Mouse (Mus musculus) B cell, adult 2 months (primary cell): ENCODE measurements around the gene Bphl.
A peak's percentile ranks its signal among the peaks of the same experiment; 100 is the strongest.
"Not testable (repeated sequence)": the region's sequence is repeated elsewhere in the genome, so short reads cannot be mapped to it uniquely, and the experiment has no call there.

Experiments used
- DNase-seq, 2 experiments: peaks; one replicate each; pipeline ENCODE4 v3.0.0; 2022

Gene Bphl

DNA sequence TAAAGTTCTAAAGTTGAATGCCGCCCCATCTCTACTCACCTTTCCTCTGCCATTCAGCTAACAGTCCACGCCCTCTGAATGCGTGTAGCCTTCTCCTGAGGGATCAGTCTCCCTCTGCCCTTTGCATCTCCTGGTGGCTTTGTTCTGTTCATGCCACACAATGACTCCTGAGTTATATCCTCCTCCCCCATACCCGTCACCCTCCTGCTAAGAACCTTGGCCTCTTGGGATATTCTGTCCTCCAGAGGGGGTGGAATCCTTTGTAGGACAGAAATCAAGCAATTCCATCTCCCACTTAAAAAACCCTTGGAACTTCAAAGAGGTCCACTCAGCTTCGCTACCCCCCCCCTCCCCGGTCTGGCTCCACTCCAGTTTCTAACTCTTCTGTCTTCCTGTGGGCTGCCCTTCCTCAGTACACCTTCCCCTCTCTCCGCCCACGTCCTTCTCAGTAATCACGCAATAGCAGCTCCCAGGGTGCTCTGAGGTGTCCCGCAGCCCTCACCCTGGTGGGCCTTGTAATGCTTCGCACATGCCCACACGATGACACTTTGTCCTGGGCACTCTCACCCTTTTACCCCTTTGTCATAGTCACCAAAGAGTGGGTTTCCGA is 16.4 kb downstream of the Bphl start:
- no peak for DNase-seq

GRCm38 (mm10) chr13:34054391-34054790 is 17.0 kb downstream of the Bphl start:
- no peak for DNase-seq

GRCm38 (mm10) chr13:34054983-34055382 is 17.6 kb downstream of the Bphl start:
- DNase-seq = no peak

- DNase-seq = no peak
Measured at GRCm38 (mm10) chr13:34057252-34057651, 19.9 kb downstream of the Bphl start.

DNA sequence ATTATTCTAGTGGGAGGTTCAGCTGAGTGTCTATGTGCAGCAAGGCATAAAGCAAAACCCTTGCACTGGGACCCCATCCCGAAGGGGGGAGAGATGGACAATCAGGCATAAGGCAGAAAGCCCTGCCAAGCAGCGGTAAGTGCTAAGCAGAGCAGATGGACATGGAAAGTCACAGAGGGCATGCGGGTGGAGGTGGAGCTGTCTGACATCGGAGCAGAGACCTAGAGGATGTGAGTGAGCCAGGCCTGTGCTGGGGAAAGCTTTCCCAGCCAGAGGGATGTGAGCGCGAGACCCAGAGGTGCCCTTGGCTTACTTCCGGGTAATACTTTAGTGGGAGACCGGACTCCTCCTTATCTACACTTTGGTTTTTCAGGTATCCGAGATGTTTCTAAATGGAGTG is 22.7 kb downstream of the Bphl start:
- no peak for DNase-seq

DNA sequence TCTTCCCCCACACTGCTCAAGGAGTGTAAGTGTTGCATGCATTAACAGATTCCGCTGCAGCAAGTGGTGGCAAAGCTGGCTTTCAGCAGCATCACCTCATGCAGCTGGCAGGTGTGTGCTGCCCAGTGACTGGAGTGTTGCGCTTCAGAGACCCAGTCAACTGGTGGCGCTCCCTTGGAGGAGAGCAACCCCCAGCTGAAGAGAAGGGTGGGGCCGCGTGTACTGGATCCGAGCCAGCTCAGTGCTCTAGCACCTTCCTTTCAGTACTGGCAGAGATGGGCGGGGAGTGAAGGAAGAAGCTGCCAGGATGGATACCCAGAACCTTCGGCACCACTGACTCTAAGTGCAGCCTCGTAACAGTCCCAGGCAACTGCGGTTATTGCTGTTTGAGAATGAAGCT is 25.1 kb downstream of the Bphl start:
- no peak for DNase-seq

DNA sequence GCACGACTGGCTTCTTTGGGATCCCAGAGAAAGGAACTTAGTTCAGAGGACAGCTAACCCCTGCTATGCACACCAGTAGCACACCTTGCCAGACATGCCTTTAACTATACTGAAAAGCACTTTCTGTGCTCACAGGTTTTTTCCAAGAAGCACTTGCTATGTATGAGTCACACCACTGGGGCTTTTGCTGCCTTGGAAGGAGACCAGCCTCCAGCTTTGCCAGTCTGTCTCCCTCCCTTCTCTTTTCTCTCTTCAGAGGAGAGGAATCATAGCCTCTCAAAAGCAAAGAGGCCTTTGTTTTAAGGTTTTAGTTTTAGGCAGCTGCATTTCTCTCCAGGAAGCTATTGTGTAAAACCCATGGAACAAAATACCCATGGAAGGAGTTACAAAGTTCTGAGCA is 29.0 kb downstream of the Bphl start:
- no peak for DNase-seq

DNA sequence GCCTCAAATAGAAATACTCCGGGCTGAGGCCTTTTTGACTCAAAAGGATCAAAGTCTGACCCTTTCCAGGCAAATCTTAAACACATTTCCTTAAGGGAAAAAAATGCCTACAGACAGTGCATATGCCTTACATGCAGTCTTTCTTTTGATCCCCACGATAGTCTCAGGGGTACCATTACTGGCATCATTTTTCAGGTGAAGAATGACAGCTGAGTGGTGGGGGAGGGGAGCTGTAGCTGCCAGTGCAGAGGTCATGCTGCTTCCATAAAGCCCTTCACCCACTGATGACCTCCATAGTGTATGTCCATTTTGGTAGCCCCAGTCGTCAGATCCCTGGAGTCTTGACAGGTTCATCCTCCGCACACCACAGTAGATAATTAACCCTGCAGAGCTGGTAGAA is 32.9 kb downstream of the Bphl start:
- no peak for DNase-seq

- no peak for DNase-seq
Measured at GRCm38 (mm10) chr13:34071836-34072235, 34.4 kb downstream of the Bphl start.

DNA sequence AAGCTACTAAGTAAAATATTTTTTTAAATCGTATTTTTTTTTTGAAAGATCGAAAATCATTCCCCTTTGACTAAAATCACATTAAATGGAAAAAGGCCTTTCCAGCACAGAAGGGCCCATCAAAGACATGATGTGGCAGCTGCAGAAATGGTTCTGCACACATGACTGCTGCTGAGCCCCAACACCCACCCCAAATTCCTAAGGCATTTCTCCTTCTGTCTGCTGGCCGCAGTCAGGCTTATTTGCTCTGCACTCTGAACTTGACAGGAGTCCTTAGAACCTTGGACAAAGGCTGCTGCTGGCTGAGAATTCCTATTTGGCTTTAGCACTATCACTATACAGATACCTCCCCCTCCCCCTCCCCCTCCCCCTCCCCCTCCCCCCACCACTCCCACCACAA is 35.5 kb downstream of the Bphl start:
- no peak for DNase-seq

- DNase-seq = not testable (repeated sequence)
Measured at GRCm38 (mm10) chr13:34074441-34074840, 37.0 kb downstream of the Bphl start.

DNA sequence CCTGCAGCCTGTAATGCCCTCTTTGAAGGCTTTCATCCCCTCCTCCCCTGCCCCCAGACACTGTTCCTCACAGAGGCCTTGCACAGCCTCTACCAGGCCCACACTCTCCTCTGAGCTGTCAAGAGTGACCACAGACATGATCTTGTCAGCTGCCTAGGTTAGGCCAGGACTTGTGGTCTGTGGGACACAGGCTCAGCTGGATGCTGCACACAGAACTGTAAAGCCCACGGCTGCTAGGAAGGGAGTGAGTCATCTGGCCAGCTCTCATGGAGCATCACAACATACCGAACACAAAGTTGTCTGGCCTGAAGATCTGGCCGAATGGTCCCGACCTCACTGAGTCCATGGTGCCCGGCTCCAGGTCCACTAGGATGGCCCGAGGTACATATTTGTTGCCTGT is 38.5 kb downstream of the Bphl start:
- not testable (repeated sequence) for DNase-seq

DNA sequence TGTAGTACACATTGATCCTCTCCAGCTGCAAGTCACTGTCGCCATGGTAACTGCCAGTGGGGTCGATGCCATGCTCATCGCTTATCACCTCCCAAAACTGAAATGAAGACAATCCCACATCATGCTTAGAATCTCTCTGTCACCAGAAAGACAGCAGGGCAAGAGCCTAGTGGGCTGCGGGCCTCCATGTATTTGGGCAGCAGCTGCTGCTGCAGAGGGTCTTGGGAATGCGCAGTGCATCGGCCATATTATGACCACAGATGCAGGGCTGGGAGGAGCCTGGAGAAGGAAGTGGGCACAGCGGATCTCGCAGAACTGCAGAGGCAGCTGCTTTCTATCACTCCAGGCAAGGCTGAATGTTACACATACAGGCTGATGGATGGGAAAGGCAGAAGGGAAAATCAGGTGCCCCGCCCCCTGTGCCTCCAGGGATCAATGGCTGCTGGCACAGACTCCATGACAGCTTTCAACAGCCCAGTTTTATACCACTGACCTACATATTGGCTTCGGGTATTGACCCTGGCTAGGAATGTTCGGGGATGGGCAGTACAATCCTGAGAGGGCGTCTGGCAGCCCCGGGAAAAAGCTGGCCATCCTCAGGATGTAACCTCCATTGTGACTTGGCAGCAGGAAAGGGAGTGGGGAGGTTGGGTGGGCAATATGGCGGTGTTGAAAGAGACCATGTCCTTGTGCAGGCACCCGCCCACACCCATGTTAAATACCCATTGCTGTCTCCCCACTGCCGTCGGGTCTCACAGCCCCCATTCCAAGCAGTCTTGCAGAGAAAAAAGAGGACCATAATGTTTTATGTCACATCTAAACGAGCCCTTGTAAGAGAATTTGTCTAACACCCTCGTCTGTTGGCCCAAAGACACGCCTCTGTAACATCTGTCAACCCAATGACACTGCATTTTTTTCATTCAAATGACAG is 39.4 kb downstream of the Bphl start:
- peak; percentile 3 to 4 for DNase-seq

- DNase-seq = peak; percentile 92 to 94
Measured at GRCm38 (mm10) chr13:34077492-34078271, 40.3 kb downstream of the Bphl start, which contains the start of gene Tubb2a. Tubb2a (minus strand) TSS chr13:34078007.

- DNase-seq = peak; percentile 6 to 14
Measured at GRCm38 (mm10) chr13:34078500-34079280, 41.3 kb downstream of the Bphl start.

DNA sequence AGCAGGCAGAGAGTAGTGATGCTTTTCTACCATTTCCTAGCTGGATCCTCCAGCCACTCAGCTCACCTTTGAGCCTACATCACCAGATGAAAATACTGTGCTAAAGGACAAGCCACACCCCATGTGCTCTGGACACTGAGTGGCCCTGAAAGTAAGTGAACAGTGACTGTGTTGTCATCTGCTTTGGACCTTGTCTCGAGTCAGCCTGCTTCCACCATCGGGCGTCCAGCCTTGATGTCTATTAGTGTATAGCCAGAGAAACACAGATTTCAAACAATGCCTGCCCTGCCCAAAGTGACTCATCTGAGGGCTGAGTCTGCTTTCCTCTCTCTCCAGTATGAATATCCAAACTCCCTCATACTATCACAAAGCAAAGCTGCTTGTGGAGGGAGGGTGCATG is 42.4 kb downstream of the Bphl start:
- no peak for DNase-seq

- DNase-seq = no peak
Measured at GRCm38 (mm10) chr13:34081926-34082325, 44.5 kb downstream of the Bphl start.

GRCm38 (mm10) chr13:34084026-34084750 is 46.8 kb downstream of the Bphl start:
- no peak for DNase-seq

- no peak for DNase-seq
Measured at GRCm38 (mm10) chr13:34087052-34087812, 49.8 kb downstream of the Bphl start.

GRCm38 (mm10) chr13:34088201-34088649 is 50.8 kb downstream of the Bphl start:
- DNase-seq = not testable (repeated sequence)

DNA sequence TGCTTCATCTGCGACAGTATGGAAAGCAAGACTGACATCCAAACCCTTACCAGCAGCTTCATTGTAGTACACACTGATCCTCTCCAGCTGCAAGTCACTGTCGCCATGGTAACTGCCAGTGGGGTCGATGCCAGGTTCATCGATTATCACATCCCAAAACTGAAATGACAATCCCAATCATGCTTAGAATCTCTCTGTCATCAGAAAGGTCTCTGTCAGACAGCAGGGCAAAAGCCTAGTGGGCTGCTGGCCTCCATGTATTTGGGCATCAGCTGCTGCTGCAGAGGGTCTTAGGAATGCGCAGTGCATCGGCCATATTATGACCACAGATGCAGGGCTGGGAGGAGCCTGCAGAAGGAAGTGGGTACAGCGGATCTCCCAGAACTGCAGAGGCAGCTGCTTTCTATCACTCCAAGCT is 51.5 kb downstream of the Bphl start:
- DNase-seq = peak in 1 of 2 experiments; percentile 5
